Mouse (Mus musculus): Measurements from ENCODE around the gene Ecm2. TPM values are rescaled to one million over a fixed set of nuclear protein-coding genes. Genes with fewer than 3 reads are reported as not detected.

Gene Ecm2
- polyA plus RNA-seq, 1 experiment from 2014 or later: 2.5 TPM

DNA sequence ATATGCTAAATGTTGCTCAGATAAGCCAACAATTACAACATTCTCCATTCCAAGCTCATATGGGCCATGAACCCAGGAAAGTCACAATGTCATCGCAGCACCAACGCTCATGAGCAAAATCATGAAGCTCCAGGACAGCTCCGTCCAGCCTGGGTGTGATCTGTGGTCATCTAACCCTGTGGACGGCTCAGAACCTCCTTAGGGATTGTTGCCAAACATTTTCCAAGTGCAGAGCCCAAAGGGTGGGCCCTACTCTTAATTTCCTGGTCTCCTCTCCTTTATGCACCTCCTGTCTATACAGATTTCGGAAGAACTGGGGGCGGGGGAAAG, 32.0 kb upstream of the Ecm2 start:
- Histone ChIP-seq H3K4me3 (no peak overlapping the region), H3K4me2 (no peak overlapping the region), H3K4me1 (replicated peaks) (no peaks in the 10 kb centered on the region), H3K36me3 (no peaks in the 10 kb centered on the region), H3K27ac (no peak overlapping the region), H3K27me3 (no peaks in the 10 kb centered on the region), H3K9ac (no peak overlapping the region), H3K9me3 (no peaks in the 10 kb centered on the region)
- 96% methylated on average over 6 of the region's 6 CpGs for WGBS
- ATAC-seq (ENCODE audit: low FRiP score): no peak

DNA sequence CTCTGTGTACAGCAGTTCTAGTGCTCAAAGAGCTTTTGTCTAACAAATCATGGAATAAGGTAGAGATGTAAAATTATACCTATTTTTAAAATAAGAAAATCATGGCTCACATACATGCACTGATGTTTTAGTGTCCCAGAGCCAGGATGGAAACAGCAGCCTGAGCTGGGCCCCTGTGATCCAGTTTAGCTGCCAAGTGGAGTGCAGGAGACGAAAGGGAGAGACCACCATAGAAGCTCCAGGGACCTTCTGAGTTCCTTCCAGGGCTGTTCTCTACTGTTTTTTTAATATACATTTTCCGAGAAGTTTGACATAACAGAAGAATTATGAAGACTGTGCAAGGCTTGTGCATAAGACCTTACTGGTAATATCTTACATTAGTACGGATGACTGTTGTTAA, 26.7 kb upstream of the Ecm2 start:
- Histone ChIP-seq H3K36me3 (no peaks in the 10 kb centered on the region), H3K27ac (no peak overlapping the region), H3K4me3 (no peak overlapping the region), H3K9ac (no peak overlapping the region), H3K27me3 (no peaks in the 10 kb centered on the region), H3K4me2 (no peak overlapping the region), H3K9me3 (no peaks in the 10 kb centered on the region), H3K4me1 (replicated peaks) (peaks cover 7% of the 10 kb centered on the region; the same call in 1 of the 2 replicates)
- ATAC-seq (ENCODE audit: low FRiP score): no peak
- WGBS: 85% methylated on average over 3 of the region's 3 CpGs

DNA sequence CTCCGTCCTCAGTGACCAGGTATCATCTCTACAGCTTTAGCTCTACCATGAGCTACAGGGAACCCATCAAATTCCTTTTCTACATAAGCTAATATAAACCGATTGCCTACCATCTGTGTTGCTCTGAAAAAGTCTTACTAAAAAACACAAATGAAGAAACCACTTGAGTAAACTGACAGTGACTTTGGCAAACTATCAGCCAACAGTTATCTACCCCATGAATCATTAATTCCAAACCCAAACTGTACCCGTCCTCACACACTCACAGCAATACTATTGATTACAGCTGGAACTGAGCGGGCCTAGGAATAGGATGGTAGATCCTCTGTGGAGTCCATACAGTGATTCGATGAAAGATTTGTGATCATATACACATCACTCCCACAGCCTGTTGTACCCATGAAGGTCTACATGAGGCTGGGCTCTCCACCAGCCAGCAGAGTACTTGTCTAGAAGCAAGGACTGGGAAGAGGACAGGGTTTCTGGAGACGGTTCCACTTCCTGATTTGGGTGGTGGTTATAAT, 25.7 kb upstream of the Ecm2 start:
- H3K4me2 ChIP-seq: no peak overlapping the region
- H3K27ac ChIP-seq: no peak overlapping the region
- H3K4me3 ChIP-seq: no peak overlapping the region
- no peak for ATAC-seq (ENCODE audit: low FRiP score)
- H3K27me3 ChIP-seq: no peaks in the 10 kb centered on the region
- 93% methylated on average over 6 of the region's 6 CpGs for WGBS
- H3K9me3 ChIP-seq: no peaks in the 10 kb centered on the region
- H3K4me1 ChIP-seq (replicated peaks): peaks cover 7% of the 10 kb centered on the region; the same call in 1 of the 2 replicates
- H3K36me3 ChIP-seq: no peaks in the 10 kb centered on the region
- H3K9ac ChIP-seq: no peak overlapping the region

DNA sequence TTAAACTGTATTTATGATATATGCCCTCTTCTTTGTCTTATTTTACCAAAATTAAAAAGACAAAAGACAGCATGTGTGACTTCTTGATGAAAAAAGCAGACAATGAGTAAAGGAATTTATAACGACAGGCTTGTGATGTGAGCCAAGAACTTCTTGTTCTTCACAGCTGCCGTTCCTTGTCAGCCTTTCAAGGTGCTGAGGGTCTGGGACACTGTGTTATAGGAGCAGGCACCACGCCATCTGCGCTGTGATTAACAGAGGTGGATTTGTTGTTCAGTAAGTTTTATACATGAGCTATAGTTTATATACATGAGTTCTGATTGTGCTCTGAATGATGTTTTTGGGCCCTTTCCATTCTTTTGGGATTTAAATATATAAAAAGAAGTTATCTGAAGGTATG, 25.2 kb upstream of the Ecm2 start:
- no peaks in the 10 kb centered on the region for H3K9me3 ChIP-seq
- no peak overlapping the region for H3K27ac ChIP-seq
- no peak overlapping the region for H3K9ac ChIP-seq
- H3K27me3 ChIP-seq: no peaks in the 10 kb centered on the region
- H3K4me3 ChIP-seq: no peak overlapping the region
- no peak for ATAC-seq (ENCODE audit: low FRiP score)
- H3K4me1 ChIP-seq (replicated peaks): peaks cover 7% of the 10 kb centered on the region; the same call in 1 of the 2 replicates
- 82% methylated on average over 4 of the region's 4 CpGs for whole genome bisulfite sequencing
- no peak overlapping the region for H3K4me2 ChIP-seq
- no peaks in the 10 kb centered on the region for H3K36me3 ChIP-seq

DNA sequence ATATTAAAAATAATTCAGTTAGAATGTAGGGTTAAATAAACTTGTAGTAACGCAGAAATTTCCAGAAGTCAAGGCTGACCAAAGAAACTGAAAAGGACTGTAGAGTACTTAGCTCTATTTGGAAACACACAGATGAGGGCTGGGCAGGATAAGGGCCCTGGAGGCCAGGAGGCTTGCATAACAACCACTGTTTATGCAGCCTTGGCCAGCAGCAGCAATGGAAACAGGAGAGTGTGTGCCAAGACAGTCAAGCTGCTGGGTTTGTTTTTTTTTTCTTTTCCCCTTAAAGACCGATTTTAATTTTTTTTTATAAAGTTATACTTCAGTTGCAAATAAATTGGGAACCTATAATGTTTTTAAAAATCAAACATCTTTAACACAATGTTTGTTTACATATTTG, 24.6 kb upstream of the Ecm2 start:
- no peak overlapping the region for H3K4me3 ChIP-seq
- ATAC-seq (ENCODE audit: low FRiP score): no peak

DNA sequence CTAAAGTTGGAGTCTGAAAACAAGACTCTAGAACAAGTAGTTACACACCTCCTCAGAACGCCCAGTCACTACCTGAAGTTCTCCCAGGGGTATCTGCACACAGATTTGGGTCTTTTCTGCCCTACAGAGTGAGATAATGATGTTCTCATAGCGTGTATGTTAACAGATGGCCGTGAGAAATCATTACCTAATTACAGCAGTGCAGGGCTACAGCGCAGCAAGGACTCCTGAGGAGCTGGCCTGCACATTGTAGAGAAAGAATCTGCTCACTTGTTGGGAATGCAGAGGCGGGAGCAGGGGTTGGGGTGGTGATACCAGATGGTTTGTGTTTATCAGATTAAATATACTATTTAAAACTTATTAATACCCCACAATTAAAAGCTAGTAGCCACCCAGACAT, 24.1 kb upstream of the Ecm2 start:
- Histone ChIP-seq H3K4me2 (no peak overlapping the region), H3K4me1 (replicated peaks) (peaks cover 7% of the 10 kb centered on the region; the same call in 1 of the 2 replicates), H3K27me3 (no peaks in the 10 kb centered on the region), H3K4me3 (no peak overlapping the region), H3K27ac (no peak overlapping the region), H3K9ac (no peak overlapping the region), H3K36me3 (no peaks in the 10 kb centered on the region), H3K9me3 (no peaks in the 10 kb centered on the region)
- WGBS: 63% methylated on average over 5 of the region's 5 CpGs
- no peak; the same call in 1 of the 2 replicates for ATAC-seq (ENCODE audit: low FRiP score)

More for the DNA sequence above, 24.6 kb upstream of the Ecm2 start:
- WGBS: 77% methylated on average over 2 of the region's 2 CpGs
- Histone ChIP-seq H3K36me3 (no peaks in the 10 kb centered on the region), H3K4me1 (replicated peaks) (peaks cover 7% of the 10 kb centered on the region; the same call in 1 of the 2 replicates), H3K27me3 (no peaks in the 10 kb centered on the region), H3K9me3 (no peaks in the 10 kb centered on the region), H3K4me2 (no peak overlapping the region), H3K27ac (no peak overlapping the region), H3K9ac (no peak overlapping the region)

DNA sequence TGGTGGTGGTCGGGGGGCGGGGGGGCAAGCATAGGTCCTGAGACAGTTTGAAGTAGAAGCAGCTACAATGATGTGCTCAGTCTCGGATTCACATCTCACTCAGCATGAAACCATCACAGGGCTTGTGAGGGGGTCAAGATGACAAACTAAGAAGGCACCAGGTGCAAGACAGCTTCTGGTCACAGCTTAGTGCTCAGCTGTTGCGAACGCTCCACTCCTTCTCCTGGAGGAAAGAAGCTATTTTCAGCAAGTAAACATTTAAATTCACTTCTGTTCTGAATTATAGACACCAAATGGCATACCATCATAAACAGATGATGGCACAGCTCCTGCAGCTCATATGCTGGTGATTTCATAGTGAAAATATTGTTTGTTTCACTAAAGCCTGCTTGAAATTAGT, 19.2 kb upstream of the Ecm2 start:
- Histone ChIP-seq H3K9me3 (no peaks in the 10 kb centered on the region), H3K4me2 (no peak overlapping the region), H3K27me3 (no peaks in the 10 kb centered on the region), H3K4me3 (no peak overlapping the region), H3K36me3 (no peaks in the 10 kb centered on the region), H3K4me1 (replicated peaks) (peaks cover 7% of the 10 kb centered on the region; the same call in 1 of the 2 replicates), H3K27ac (no peak overlapping the region), H3K9ac (no peak overlapping the region)
- WGBS: 84% methylated on average over 5 of the region's 5 CpGs
- no peak for ATAC-seq (ENCODE audit: low FRiP score)

DNA sequence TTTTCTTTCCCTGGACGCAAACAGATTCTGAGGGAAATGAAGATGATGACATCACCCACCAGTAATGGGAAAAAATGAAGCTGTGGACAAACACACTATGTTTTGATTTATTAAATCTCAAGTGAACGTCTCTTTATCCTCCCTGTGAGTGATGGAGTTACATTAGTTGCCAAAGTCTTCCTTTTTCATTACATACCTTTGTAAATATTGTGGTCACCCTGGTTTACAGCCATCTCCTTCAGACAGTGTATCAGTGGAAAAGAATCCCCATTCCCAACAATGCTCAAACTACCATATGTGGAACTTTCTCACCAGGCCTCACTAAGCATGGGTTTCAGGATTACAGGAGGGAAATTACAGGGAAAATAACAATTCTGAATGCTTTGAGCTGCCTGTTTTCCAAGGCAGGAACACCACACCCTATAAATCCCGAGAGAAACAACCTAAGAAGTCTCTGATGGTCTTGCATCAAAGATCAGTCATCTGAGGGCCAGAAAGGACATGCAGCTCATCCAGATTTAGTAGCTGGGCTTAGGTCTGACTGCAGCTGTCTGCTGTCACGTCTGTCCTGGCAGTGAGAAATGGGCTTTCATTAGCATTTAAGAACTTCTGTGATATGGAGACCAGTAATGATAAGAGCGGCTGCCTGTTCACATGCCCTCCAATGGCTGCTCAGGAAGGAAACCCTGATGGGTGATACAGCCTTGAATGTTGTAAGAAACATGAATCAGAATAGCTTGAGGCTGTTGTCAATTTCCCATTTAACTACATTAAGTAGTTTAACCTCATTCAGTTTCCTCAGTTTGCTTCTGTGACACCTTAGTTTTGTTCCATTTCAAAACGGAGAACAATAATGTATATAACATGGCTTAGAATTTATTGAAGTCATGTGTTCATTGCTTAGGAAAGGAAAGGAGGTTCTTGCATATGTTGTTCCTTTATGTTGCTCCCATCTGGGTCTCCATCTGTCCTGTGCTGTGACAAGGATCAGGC, 11.9 kb upstream of the Ecm2 start, which contains the start of gene Tes3-ps:
Gene Tes3-ps, plus strand, starts transcription at position 943 of the 993 bp plus-strand sequence.
- WGBS: 79% methylated on average over 6 of the region's 6 CpGs
- Histone ChIP-seq H3K27ac (no peak within 1 kb of the TSS), H3K36me3 (no peaks in the 10 kb centered on the region), H3K4me1 (replicated peaks) (no peaks in the 10 kb centered on the region), H3K4me3 (no peak within 1 kb of the TSS), H3K9me3 (no peaks in the 10 kb centered on the region), H3K9ac (no peak within 1 kb of the TSS), H3K4me2 (no peak within 1 kb of the TSS), H3K27me3 (no peaks in the 10 kb centered on the region)
- no peak for ATAC-seq (ENCODE audit: low FRiP score)

DNA sequence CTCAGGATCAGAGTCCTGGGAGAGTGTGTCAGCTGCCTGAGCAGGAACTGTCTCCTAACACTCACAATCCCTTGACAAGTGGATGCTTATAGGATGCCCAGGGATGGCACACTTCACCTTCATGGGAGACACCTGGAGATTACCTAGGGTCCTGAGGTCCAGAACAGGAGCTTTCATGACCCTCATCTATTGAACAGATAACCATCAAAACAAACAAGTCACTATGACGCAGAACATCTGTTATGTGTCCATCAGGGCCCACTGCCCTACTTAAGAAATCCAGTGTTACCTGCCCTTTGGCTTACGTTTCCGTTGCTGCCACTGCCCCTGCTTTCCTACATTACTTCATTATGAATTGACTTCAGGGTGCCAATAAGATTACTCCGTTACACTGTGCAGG, 1.2 kb downstream of the Ecm2 start:
- H3K36me3 ChIP-seq: no peaks in the 10 kb centered on the region
- H3K4me3 ChIP-seq: no peak overlapping the region
- H3K9ac ChIP-seq: no peak overlapping the region
- no peak for ATAC-seq (ENCODE audit: low FRiP score)
- H3K27me3 ChIP-seq: no peaks in the 10 kb centered on the region
- no peaks in the 10 kb centered on the region for H3K9me3 ChIP-seq
- no peak overlapping the region for H3K27ac ChIP-seq
- no peak overlapping the region for H3K4me2 ChIP-seq
- 89% methylated on average over 4 of the region's 4 CpGs for WGBS
- no peaks in the 10 kb centered on the region for H3K4me1 ChIP-seq (replicated peaks)

DNA sequence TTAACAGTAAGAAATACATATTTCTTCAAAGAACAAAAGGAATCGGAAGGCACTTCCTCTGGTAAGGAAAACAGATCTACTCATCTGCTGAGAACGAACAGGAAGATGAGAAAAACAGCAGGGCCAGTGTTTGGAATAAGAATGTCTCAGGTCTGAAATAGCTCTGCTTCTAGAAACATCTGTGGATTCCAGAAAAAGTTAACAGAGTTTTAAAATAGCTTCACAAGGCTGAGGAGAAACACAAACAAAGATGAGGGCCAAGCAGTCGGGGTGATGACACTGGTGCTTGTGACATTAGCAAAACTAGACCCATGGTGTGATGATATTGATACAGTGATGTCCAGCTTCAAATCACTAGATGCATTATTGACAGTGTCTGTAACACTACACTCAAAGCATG, 2.6 kb downstream of the Ecm2 start:
- no peaks in the 10 kb centered on the region for H3K36me3 ChIP-seq
- H3K9ac ChIP-seq: no peak overlapping the region
- H3K4me2 ChIP-seq: no peak overlapping the region
- H3K9me3 ChIP-seq: no peaks in the 10 kb centered on the region
- no peak for ATAC-seq (ENCODE audit: low FRiP score)
- H3K27ac ChIP-seq: no peak overlapping the region
- no peaks in the 10 kb centered on the region for H3K4me1 ChIP-seq (replicated peaks)
- 86% methylated on average over 3 of the region's 3 CpGs for WGBS
- H3K4me3 ChIP-seq: no peak overlapping the region
- H3K27me3 ChIP-seq: no peaks in the 10 kb centered on the region

DNA sequence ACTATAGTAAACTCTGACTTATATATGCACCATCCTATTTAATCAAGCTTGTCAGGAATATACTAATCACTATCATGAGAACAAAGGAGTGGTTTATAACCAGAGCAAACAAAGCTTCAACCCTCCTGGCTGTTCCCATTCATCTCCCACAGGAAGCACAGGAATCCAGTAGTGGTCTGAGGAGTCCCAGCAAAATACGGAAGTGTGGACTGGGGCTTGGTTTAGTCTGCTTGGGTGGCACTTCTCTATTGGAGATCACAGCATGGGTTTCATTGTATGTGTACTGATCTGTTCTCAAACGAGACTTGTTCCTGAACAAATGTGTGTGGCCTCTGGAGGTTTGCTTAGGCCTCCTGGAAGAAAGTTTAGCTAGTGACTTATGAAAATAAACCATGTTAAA, 14.2 kb downstream of the Ecm2 start:
- H3K27me3 ChIP-seq: no peaks in the 10 kb centered on the region
- 32% methylated on average over 2 of the region's 2 CpGs for WGBS
- H3K4me3 ChIP-seq: no peak overlapping the region
- H3K4me1 ChIP-seq (replicated peaks): no peaks in the 10 kb centered on the region
- no peaks in the 10 kb centered on the region for H3K36me3 ChIP-seq
- no peaks in the 10 kb centered on the region for H3K9me3 ChIP-seq
- no peak for ATAC-seq (ENCODE audit: low FRiP score)
- no peak overlapping the region for H3K4me2 ChIP-seq
- no peak overlapping the region for H3K27ac ChIP-seq
- no peak overlapping the region for H3K9ac ChIP-seq

DNA sequence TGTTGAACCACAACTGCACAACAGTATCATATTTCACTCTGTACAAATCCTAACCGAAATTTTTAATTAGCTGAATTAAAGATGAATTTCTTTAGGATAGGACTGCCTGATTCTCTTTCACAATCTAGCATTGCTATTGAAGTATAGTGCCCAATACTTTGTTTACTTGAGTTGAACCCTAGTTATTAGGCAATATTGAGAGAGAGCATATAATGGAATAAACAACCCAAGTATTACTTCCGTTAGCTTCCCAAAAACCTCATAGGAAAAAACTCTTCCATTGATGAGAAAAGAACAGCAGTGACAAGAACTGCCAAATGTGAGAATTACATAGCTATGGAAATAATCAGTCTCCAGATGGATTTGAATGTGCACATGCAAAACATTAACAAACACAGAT, 21.6 kb downstream of the Ecm2 start:
- Histone ChIP-seq H3K9me3 (no peaks in the 10 kb centered on the region), H3K4me1 (replicated peaks) (no peaks in the 10 kb centered on the region), H3K9ac (no peak overlapping the region), H3K4me2 (no peak overlapping the region), H3K4me3 (no peak overlapping the region), H3K36me3 (no peaks in the 10 kb centered on the region), H3K27me3 (no peaks in the 10 kb centered on the region), H3K27ac (no peak overlapping the region)
- WGBS: 89% methylated on average over 2 of the region's 2 CpGs
- no peak for ATAC-seq (ENCODE audit: low FRiP score)

DNA sequence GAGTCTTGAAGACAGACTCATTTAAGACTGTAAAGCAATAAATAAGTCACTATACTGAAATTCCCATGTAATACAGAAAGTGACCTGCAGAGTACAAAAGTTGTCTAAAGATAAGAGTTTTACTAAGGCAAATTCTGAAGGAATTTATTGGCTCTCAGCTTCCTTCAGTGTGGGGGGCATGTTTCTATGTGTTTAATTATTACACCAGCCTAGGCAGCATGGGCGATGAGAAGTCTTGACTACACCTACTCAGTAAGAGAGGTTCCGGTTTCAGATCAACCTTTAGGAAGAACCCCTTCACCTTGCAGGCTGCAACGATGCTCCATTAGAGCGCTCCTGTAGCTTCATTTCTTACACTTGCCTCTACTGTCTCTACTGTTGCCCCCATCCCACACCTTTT, 26.0 kb downstream of the Ecm2 start:
- no peak overlapping the region for H3K9ac ChIP-seq
- 95% methylated on average over 4 of the region's 4 CpGs for WGBS
- H3K4me2 ChIP-seq: no peak overlapping the region
- no peak for ATAC-seq (ENCODE audit: low FRiP score)
- H3K27ac ChIP-seq: no peak overlapping the region
- no peaks in the 10 kb centered on the region for H3K36me3 ChIP-seq
- H3K4me1 ChIP-seq (replicated peaks): no peaks in the 10 kb centered on the region
- H3K27me3 ChIP-seq: no peaks in the 10 kb centered on the region
- H3K4me3 ChIP-seq: no peak overlapping the region
- no peaks in the 10 kb centered on the region for H3K9me3 ChIP-seq
